Mouse (Mus musculus): Measurements from ENCODE around the gene Polr2m. TPM values are rescaled to one million over a fixed set of nuclear protein-coding genes. Genes with fewer than 3 reads are reported as not detected.

Gene Polr2m
- polyA plus RNA-seq, 2 experiments = 336 to 401 TPM

- ATAC-seq (ENCODE audit: low FRiP score, low read depth) = no peak
- TF ChIP-seq POLR2A (IDR thresholded peaks at IDR 0.05; ENCODE audit: borderline replicate concordance, extremely low read depth, insufficient read depth, insufficient read length) = no peak
- no peak overlapping the region for H3K27ac ChIP-seq (replicated peaks; ENCODE audit: low read depth, low read length)
- DNase-seq (ENCODE audit: low spot score) = no peak
- no peaks in the 10 kb centered on the region for H3K36me3 ChIP-seq (ENCODE audit: control insufficient read depth, insufficient read depth, low read length)
- no peak overlapping the region for H3K4me3 ChIP-seq (replicated peaks; ENCODE audit: low read length)
- H3K9ac ChIP-seq (ENCODE audit: low read depth, low read length, severe bottlenecking) = no peak overlapping the region
- H3K27me3 ChIP-seq (ENCODE audit: control insufficient read depth, insufficient read depth, low read length) = no peaks in the 10 kb centered on the region
- no peaks in the 10 kb centered on the region for H3K9me3 ChIP-seq (ENCODE audit: control insufficient read depth, low read length)
- no peak overlapping the region for H3K4me2 ChIP-seq (replicated peaks; ENCODE audit: low read depth, low read length, severe bottlenecking)
- H3K4me1 ChIP-seq (ENCODE audit: control insufficient read depth, insufficient read depth, low read length) = no peaks in the 10 kb centered on the region
- WGBS = 77% methylated on average over 13 of the region's 13 CpGs
These were observed 22.6 kb downstream of the Polr2m start for GRCm38 (mm10) chr9:71463072-71463667.

DNA sequence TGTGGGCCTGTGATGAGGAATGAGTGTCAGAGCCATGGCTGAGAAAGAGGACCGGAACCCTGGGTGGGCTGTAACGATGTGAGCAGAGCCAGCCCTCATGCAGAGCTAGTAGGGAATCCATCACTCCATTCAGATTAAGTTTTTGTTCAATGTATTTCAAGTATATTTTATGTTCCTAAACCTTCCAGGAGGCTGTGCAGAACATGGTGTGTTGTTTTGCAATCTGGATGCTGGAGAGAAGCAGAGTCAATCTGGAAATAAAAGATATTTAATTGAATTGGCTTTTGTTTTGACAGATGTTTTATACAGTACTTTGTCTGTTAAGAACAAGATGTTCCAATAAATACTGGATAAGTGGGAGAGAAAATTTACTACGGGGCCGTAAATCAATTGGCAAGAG is 29.0 kb downstream of the Polr2m start:
- WGBS = 50% methylated on average over 4 of the region's 4 CpGs
- Histone ChIP-seq H3K36me3 (ENCODE audit: control insufficient read depth, insufficient read depth, low read length) (no peaks in the 10 kb centered on the region), H3K27me3 (ENCODE audit: control insufficient read depth, insufficient read depth, low read length) (no peaks in the 10 kb centered on the region), H3K9ac (ENCODE audit: low read depth, low read length, severe bottlenecking) (no peak overlapping the region), H3K4me2 (replicated peaks; ENCODE audit: low read depth, low read length, severe bottlenecking) (no peak overlapping the region), H3K4me3 (replicated peaks; ENCODE audit: low read length) (no peak overlapping the region), H3K4me1 (ENCODE audit: control insufficient read depth, insufficient read depth, low read length) (no peaks in the 10 kb centered on the region), H3K27ac (replicated peaks; ENCODE audit: low read depth, low read length) (no peak overlapping the region), H3K9me3 (ENCODE audit: control insufficient read depth, low read length) (no peaks in the 10 kb centered on the region)
- DNase-seq (ENCODE audit: low spot score) (peak; percentile 40), ATAC-seq (ENCODE audit: low FRiP score, low read depth) (no peak)
- TF ChIP-seq POLR2A (IDR thresholded peaks at IDR 0.05; ENCODE audit: borderline replicate concordance, extremely low read depth, insufficient read depth, insufficient read length) = no peak

DNA sequence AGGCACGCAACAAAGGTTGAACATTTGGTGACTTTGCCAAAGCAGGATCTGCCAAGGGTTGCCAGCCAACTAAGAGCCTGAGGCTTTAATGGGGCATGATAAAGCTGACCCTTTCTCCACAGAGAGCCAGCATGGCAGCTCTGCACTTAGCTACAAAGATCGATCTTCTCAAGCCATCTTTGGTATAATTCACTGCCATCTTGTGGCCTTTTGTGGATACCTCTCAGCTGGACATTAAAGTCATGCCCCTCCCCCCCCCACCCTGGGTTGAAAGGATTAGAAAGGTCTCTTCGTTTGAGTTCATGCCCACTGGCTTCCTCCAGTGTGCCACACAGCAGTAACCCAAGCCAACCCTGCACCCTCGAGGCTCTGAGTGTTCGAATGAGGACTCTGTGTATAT is 31.8 kb downstream of the Polr2m start:
- Histone ChIP-seq H3K36me3 (ENCODE audit: control insufficient read depth, insufficient read depth, low read length) (no peaks in the 10 kb centered on the region), H3K9me3 (ENCODE audit: control insufficient read depth, low read length) (no peaks in the 10 kb centered on the region), H3K4me1 (ENCODE audit: control insufficient read depth, insufficient read depth, low read length) (peaks cover 11% of the 10 kb centered on the region; the same call in 1 of the 2 replicates), H3K27me3 (ENCODE audit: control insufficient read depth, insufficient read depth, low read length) (no peaks in the 10 kb centered on the region), H3K4me3 (replicated peaks; ENCODE audit: low read length) (no peak overlapping the region), H3K4me2 (replicated peaks; ENCODE audit: low read depth, low read length, severe bottlenecking) (no peak overlapping the region), H3K9ac (ENCODE audit: low read depth, low read length, severe bottlenecking) (no peak overlapping the region), H3K27ac (replicated peaks; ENCODE audit: low read depth, low read length) (no peak overlapping the region)
- DNase-seq (ENCODE audit: low spot score) (no peak), ATAC-seq (ENCODE audit: low FRiP score, low read depth) (no peak)
- WGBS = 73% methylated on average over 5 of the region's 5 CpGs
- TF ChIP-seq POLR2A (IDR thresholded peaks at IDR 0.05; ENCODE audit: borderline replicate concordance, extremely low read depth, insufficient read depth, insufficient read length) = no peak

DNA sequence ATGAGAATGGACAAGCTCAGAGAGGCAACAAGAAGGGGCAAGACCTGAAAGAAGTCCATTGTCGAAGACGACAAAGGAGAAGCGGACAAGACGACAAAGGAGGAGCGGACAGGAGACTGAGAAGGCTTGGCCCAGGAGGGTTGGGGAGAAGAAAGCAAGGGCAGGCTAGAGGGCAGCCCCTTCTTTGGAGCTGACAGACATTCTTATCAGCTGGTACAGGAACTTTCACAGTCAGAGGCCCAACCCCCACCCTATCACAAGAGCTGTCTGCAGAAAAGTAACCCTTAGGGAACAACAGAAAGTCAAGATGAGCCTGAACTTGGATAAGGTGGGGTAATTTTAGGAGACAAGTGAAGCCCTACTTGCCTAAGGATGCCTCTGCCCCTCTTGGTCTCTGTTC is 32.4 kb downstream of the Polr2m start:
- H3K27ac ChIP-seq (replicated peaks; ENCODE audit: low read depth, low read length) = no peak overlapping the region
- no peak for TF ChIP-seq POLR2A (IDR thresholded peaks at IDR 0.05; ENCODE audit: borderline replicate concordance, extremely low read depth, insufficient read depth, insufficient read length)
- ATAC-seq (ENCODE audit: low FRiP score, low read depth) (no peak), DNase-seq (ENCODE audit: low spot score) (no peak)
- H3K4me1 ChIP-seq (ENCODE audit: control insufficient read depth, insufficient read depth, low read length) = peaks cover 11% of the 10 kb centered on the region; the same call in 1 of the 2 replicates
- H3K9ac ChIP-seq (ENCODE audit: low read depth, low read length, severe bottlenecking) = no peak overlapping the region
- no peaks in the 10 kb centered on the region for H3K27me3 ChIP-seq (ENCODE audit: control insufficient read depth, insufficient read depth, low read length)
- H3K4me2 ChIP-seq (replicated peaks; ENCODE audit: low read depth, low read length, severe bottlenecking) = no peak overlapping the region
- WGBS = 92% methylated on average over 5 of the region's 5 CpGs
- H3K36me3 ChIP-seq (ENCODE audit: control insufficient read depth, insufficient read depth, low read length) = no peaks in the 10 kb centered on the region
- no peak overlapping the region for H3K4me3 ChIP-seq (replicated peaks; ENCODE audit: low read length)
- H3K9me3 ChIP-seq (ENCODE audit: control insufficient read depth, low read length) = no peaks in the 10 kb centered on the region

GRCm38 (mm10) chr9:71450626-71451025 is 35.1 kb downstream of the Polr2m start:
- Histone ChIP-seq H3K4me2 (replicated peaks; ENCODE audit: low read depth, low read length, severe bottlenecking) (no peak overlapping the region), H3K36me3 (ENCODE audit: control insufficient read depth, insufficient read depth, low read length) (no peaks in the 10 kb centered on the region), H3K9ac (ENCODE audit: low read depth, low read length, severe bottlenecking) (no peak overlapping the region), H3K9me3 (ENCODE audit: control insufficient read depth, low read length) (no peaks in the 10 kb centered on the region), H3K27ac (replicated peaks; ENCODE audit: low read depth, low read length) (no peak overlapping the region), H3K4me1 (ENCODE audit: control insufficient read depth, insufficient read depth, low read length) (peaks cover 11% of the 10 kb centered on the region; the same call in 1 of the 2 replicates), H3K27me3 (ENCODE audit: control insufficient read depth, insufficient read depth, low read length) (no peaks in the 10 kb centered on the region), H3K4me3 (replicated peaks; ENCODE audit: low read length) (no peak overlapping the region)
- 39% methylated on average over 6 of the region's 6 CpGs for WGBS
- ATAC-seq (ENCODE audit: low FRiP score, low read depth) (no peak), DNase-seq (ENCODE audit: low spot score) (peak; percentile 57)
- no peak for TF ChIP-seq POLR2A (IDR thresholded peaks at IDR 0.05; ENCODE audit: borderline replicate concordance, extremely low read depth, insufficient read depth, insufficient read length)

Measured in limb, embryonic 14.5 days (tissue).